Mouse (Mus musculus) hindbrain, embryonic 10.5 days (tissue): ENCODE measurements at regions not wholly inside any gene's neighbourhood (a gene's known extent, or its start where the extent isn't known, plus 50 kb on each side); places are given as distances from the start of the nearest gene placed in this dataset.

Experiments
- DNase-seq: peaks from one replicate; pipeline ENCODE4 v3.0.0-alpha.2; 2017; ENCODE audit warnings: low spot score
- H3K27ac ChIP-seq: fragments of 300-500 bp; sonication (generic); 2 replicates; pipeline ENCODE4 v1.5.1; 2016; ENCODE audit warnings: mild to moderate bottlenecking, moderate library complexity
- H3K27me3 ChIP-seq: fragments of 300-500 bp; sonication (generic); 2 replicates; pipeline ENCODE4 v1.6.1; 2016; ENCODE audit warnings: mild to moderate bottlenecking; ENCODE audit not compliant: poor library complexity, insufficient read depth, severe bottlenecking
- H3K36me3 ChIP-seq: fragments of 300-500 bp; sonication (generic); 2 replicates; pipeline ENCODE4 v1.6.1; 2016; ENCODE audit warnings: mild to moderate bottlenecking, moderate library complexity
- H3K4me1 ChIP-seq: fragments of 300-500 bp; sonication (generic); replicated peaks from 2 replicates; pipeline ENCODE4 v1.6.1; 2016; ENCODE audit warnings: mild to moderate bottlenecking
- H3K4me3 ChIP-seq: fragments of 300-500 bp; sonication (generic); 2 replicates; pipeline ENCODE4 v1.5.1; 2016; ENCODE audit warnings: mild to moderate bottlenecking, moderate library complexity
- H3K9me3 ChIP-seq: fragments of 300-500 bp; sonication (generic); 2 replicates; pipeline ENCODE4 v1.6.1; 2016; ENCODE audit warnings: mild to moderate bottlenecking, moderate library complexity
- WGBS: fragments of 180-500 bp; shearing (Covaris S2); methylation state at CpG from one replicate; pipeline ENCODE4 v1.1.7; 2016; 5-methylcytosine and 5-hydroxymethylcytosine counted together

- H3K27ac ChIP-seq, result no peak overlapping the region
- no peaks in the 10 kb centered on the region for H3K27me3 ChIP-seq
- DNase-seq, result no peak
- no peaks in the 10 kb centered on the region for H3K4me1 ChIP-seq
- H3K36me3 ChIP-seq, result no peaks in the 10 kb centered on the region
- 77% methylated on average over 2 of the region's 2 CpGs for WGBS
- H3K9me3 ChIP-seq, result no peaks in the 10 kb centered on the region
- no peak overlapping the region for H3K4me3 ChIP-seq
Observed at GRCm38 (mm10) chr1:187484821-187485220, 123.8 kb upstream of the Esrrg start.

GRCm38 (mm10) chr1:187487948-187488690 lies 120.5 kb upstream of the Esrrg start:
- no peaks in the 10 kb centered on the region for H3K27me3 ChIP-seq
- no peak overlapping the region for H3K27ac ChIP-seq
- 85% methylated on average over 13 of the region's 13 CpGs for WGBS
- H3K4me3 ChIP-seq, result no peak overlapping the region
- no peaks in the 10 kb centered on the region for H3K36me3 ChIP-seq
- H3K4me1 ChIP-seq, result no peaks in the 10 kb centered on the region
- no peaks in the 10 kb centered on the region for H3K9me3 ChIP-seq
- no peak for DNase-seq

- Histone ChIP-seq H3K36me3 (no peaks in the 10 kb centered on the region), H3K27me3 (no peaks in the 10 kb centered on the region), H3K9me3 (no peaks in the 10 kb centered on the region), H3K27ac (no peak overlapping the region), H3K4me1 (no peaks in the 10 kb centered on the region), H3K4me3 (no peak overlapping the region)
- WGBS, result 79% methylated on average over 3 of the region's 3 CpGs
- DNase-seq, result no peak
Observed at GRCm38 (mm10) chr1:187489452-187489851, 119.1 kb upstream of the Esrrg start.

- no peak overlapping the region for H3K4me3 ChIP-seq
- H3K27ac ChIP-seq, result no peak overlapping the region
- H3K9me3 ChIP-seq, result no peaks in the 10 kb centered on the region
- H3K27me3 ChIP-seq, result no peaks in the 10 kb centered on the region
- H3K36me3 ChIP-seq, result no peaks in the 10 kb centered on the region
- H3K4me1 ChIP-seq, result peaks cover 8% of the 10 kb centered on the region; the same call in 1 of the 2 replicates
- DNase-seq, result no peak
- 58% methylated on average over 9 of the region's 9 CpGs for WGBS
Observed at GRCm38 (mm10) chr1:187505368-187505767, 103.2 kb upstream of the Esrrg start.

- Histone ChIP-seq H3K4me1 (peaks cover 8% of the 10 kb centered on the region; the same call in 1 of the 2 replicates), H3K27me3 (no peaks in the 10 kb centered on the region), H3K4me3 (no peak overlapping the region), H3K9me3 (no peaks in the 10 kb centered on the region), H3K36me3 (no peaks in the 10 kb centered on the region), H3K27ac (no peak overlapping the region)
- 69% methylated on average over 6 of the region's 6 CpGs for WGBS
- DNase-seq, result peak; percentile 10
Observed at GRCm38 (mm10) chr1:187507217-187507616, 101.4 kb upstream of the Esrrg start.

GRCm38 (mm10) chr1:187531349-187531922 lies 77.2 kb upstream of the Esrrg start:
- WGBS, result 89% methylated on average over 9 of the region's 9 CpGs
- no peak for DNase-seq
- no peaks in the 10 kb centered on the region for H3K9me3 ChIP-seq
- H3K36me3 ChIP-seq, result no peaks in the 10 kb centered on the region
- H3K27ac ChIP-seq, result no peak overlapping the region
- no peaks in the 10 kb centered on the region for H3K27me3 ChIP-seq
- 0 out of 2 replicates have a peak, but pooled peaks cover 3% of the 10 kb centered on the region for H3K4me1 ChIP-seq
- no peak overlapping the region for H3K4me3 ChIP-seq

GRCm38 (mm10) chr1:187536263-187536662 lies 72.3 kb upstream of the Esrrg start:
- 0 out of 2 replicates have a peak, but pooled peaks cover 3% of the 10 kb centered on the region for H3K4me1 ChIP-seq
- 88% methylated on average over 5 of the region's 5 CpGs for WGBS
- no peak for DNase-seq
- H3K27ac ChIP-seq, result no peak overlapping the region
- H3K9me3 ChIP-seq, result no peaks in the 10 kb centered on the region
- H3K27me3 ChIP-seq, result no peaks in the 10 kb centered on the region
- no peaks in the 10 kb centered on the region for H3K36me3 ChIP-seq
- no peak overlapping the region for H3K4me3 ChIP-seq

- H3K36me3 ChIP-seq, result no peaks in the 10 kb centered on the region
- 96% methylated on average over 3 of the region's 3 CpGs for WGBS
- no peaks in the 10 kb centered on the region for H3K9me3 ChIP-seq
- no peaks in the 10 kb centered on the region; the same call in 1 of the 2 replicates for H3K27me3 ChIP-seq
- no peak for DNase-seq
- H3K4me1 ChIP-seq, result no peaks in the 10 kb centered on the region
- H3K27ac ChIP-seq, result no peak overlapping the region
- H3K4me3 ChIP-seq, result no peak overlapping the region
Observed at GRCm38 (mm10) chr1:187556718-187557117, 51.9 kb upstream of the Esrrg start.
